Mouse (Mus musculus): Measurements from ENCODE around the gene Fahd1. TPM values are rescaled to one million over a fixed set of nuclear protein-coding genes. Genes with fewer than 3 reads are reported as not detected.

Fahd1 gene
- polyA plus RNA-seq (2012; rRNA removed): 12.6 and 16.6 TPM in 2 replicates

- H3K27me3 ChIP-seq (ENCODE audit: control insufficient read depth, insufficient read depth, low read length): no peaks in the 10 kb centered on the region
- H3K4me3 ChIP-seq (ENCODE audit: control insufficient read depth, low read depth, low read length): peak within 1 kb of the TSS; percentile 81
- TF ChIP-seq CTCF (IDR thresholded peaks at IDR 0.05; ENCODE audit: control insufficient read depth, insufficient read depth, insufficient replicate concordance, low read depth, low read length) (no peak), POLR2A (IDR thresholded peaks at IDR 0.05; ENCODE audit: control insufficient read depth, low read depth, low read length) (peak; percentile 39; the same call in 1 of the 2 replicates)
- peak within 1 kb of the TSS; percentile 79 for H3K27ac ChIP-seq (ENCODE audit: control insufficient read depth, insufficient read depth, low read depth, low read length)
- no peaks in the 10 kb centered on the region; the same call in 1 of the 2 replicates for H3K4me1 ChIP-seq (ENCODE audit: control insufficient read depth, insufficient read depth, low read length)
- H3K36me3 ChIP-seq (ENCODE audit: control insufficient read depth, insufficient read depth, low read length): 0 out of 2 replicates have a peak, but pooled peaks cover 2% of the 10 kb centered on the region
Measured at GRCm38 (mm10) chr17:24850065-24850772, at the start of gene Fahd1. Gene Fahd1, minus strand, starts transcription at chr17:24850364.

- Histone ChIP-seq H3K4me1 (ENCODE audit: control insufficient read depth, insufficient read depth, low read length) (peaks cover 18% of the 10 kb centered on the region), H3K36me3 (ENCODE audit: control insufficient read depth, insufficient read depth, low read length) (no peaks in the 10 kb centered on the region; the same call in none of the 2 replicates), H3K27me3 (ENCODE audit: control insufficient read depth, insufficient read depth, low read length) (no peaks in the 10 kb centered on the region), H3K27ac (ENCODE audit: control insufficient read depth, insufficient read depth, low read depth, low read length) (no peak overlapping the region), H3K4me3 (ENCODE audit: control insufficient read depth, low read depth, low read length) (no peak overlapping the region)
- TF ChIP-seq POLR2A (IDR thresholded peaks at IDR 0.05; ENCODE audit: control insufficient read depth, low read depth, low read length) (no peak), CTCF (IDR thresholded peaks at IDR 0.05; ENCODE audit: control insufficient read depth, insufficient read depth, insufficient replicate concordance, low read depth, low read length) (no peak)
Measured at GRCm38 (mm10) chr17:24899153-24899552, 49.0 kb upstream of the Fahd1 start.

- H3K27ac ChIP-seq (ENCODE audit: control insufficient read depth, insufficient read depth, low read depth, low read length): peak overlapping the region; percentile 5; the same call in 1 of the 2 replicates
- no peak for TF ChIP-seq CTCF (IDR thresholded peaks at IDR 0.05; ENCODE audit: control insufficient read depth, insufficient read depth, insufficient replicate concordance, low read depth, low read length)
- no peak for TF ChIP-seq POLR2A (IDR thresholded peaks at IDR 0.05; ENCODE audit: control insufficient read depth, low read depth, low read length)
- peak overlapping the region; percentile 22 for H3K4me3 ChIP-seq (ENCODE audit: control insufficient read depth, low read depth, low read length)
- H3K4me1 ChIP-seq (ENCODE audit: control insufficient read depth, insufficient read depth, low read length): peaks cover 20% of the 10 kb centered on the region
- no peaks in the 10 kb centered on the region; the same call in none of the 2 replicates for H3K36me3 ChIP-seq (ENCODE audit: control insufficient read depth, insufficient read depth, low read length)
- no peaks in the 10 kb centered on the region for H3K27me3 ChIP-seq (ENCODE audit: control insufficient read depth, insufficient read depth, low read length)
Measured at GRCm38 (mm10) chr17:24898041-24898854, 48.1 kb upstream of the Fahd1 start.

GRCm38 (mm10) chr17:24897600-24897999 is 47.4 kb upstream of the Fahd1 start:
- H3K4me1 ChIP-seq (ENCODE audit: control insufficient read depth, insufficient read depth, low read length): peaks cover 20% of the 10 kb centered on the region
- H3K27ac ChIP-seq (ENCODE audit: control insufficient read depth, insufficient read depth, low read depth, low read length): peak overlapping the region; percentile 5; the same call in 1 of the 2 replicates
- peak overlapping the region; percentile 22 for H3K4me3 ChIP-seq (ENCODE audit: control insufficient read depth, low read depth, low read length)
- no peaks in the 10 kb centered on the region; the same call in 1 of the 2 replicates for H3K36me3 ChIP-seq (ENCODE audit: control insufficient read depth, insufficient read depth, low read length)
- TF ChIP-seq CTCF (IDR thresholded peaks at IDR 0.05; ENCODE audit: control insufficient read depth, insufficient read depth, insufficient replicate concordance, low read depth, low read length): no peak
- TF ChIP-seq POLR2A (IDR thresholded peaks at IDR 0.05; ENCODE audit: control insufficient read depth, low read depth, low read length): peak; percentile 58; the same call in 1 of the 2 replicates
- H3K27me3 ChIP-seq (ENCODE audit: control insufficient read depth, insufficient read depth, low read length): no peaks in the 10 kb centered on the region

- TF ChIP-seq CTCF (IDR thresholded peaks at IDR 0.05; ENCODE audit: control insufficient read depth, insufficient read depth, insufficient replicate concordance, low read depth, low read length): no peak
- TF ChIP-seq POLR2A (IDR thresholded peaks at IDR 0.05; ENCODE audit: control insufficient read depth, low read depth, low read length): no peak
Measured at GRCm38 (mm10) chr17:24896993-24897269, 46.8 kb upstream of the Fahd1 start.

GRCm38 (mm10) chr17:24896241-24896992 is 46.3 kb upstream of the Fahd1 start, which contains the start of gene Nme3:
Gene Nme3, plus strand, starts transcription at chr17:24896500.
- Histone ChIP-seq H3K36me3 (ENCODE audit: control insufficient read depth, insufficient read depth, low read length) (no peaks in the 10 kb centered on the region; the same call in 1 of the 2 replicates), H3K4me1 (ENCODE audit: control insufficient read depth, insufficient read depth, low read length) (peaks cover 20% of the 10 kb centered on the region), H3K4me3 (ENCODE audit: control insufficient read depth, low read depth, low read length) (peak within 1 kb of the TSS; percentile 91), H3K27me3 (ENCODE audit: control insufficient read depth, insufficient read depth, low read length) (no peaks in the 10 kb centered on the region), H3K27ac (ENCODE audit: control insufficient read depth, insufficient read depth, low read depth, low read length) (peak within 1 kb of the TSS; percentile 41)
- no peak; the same call in 1 of the 2 replicates for TF ChIP-seq CTCF (IDR thresholded peaks at IDR 0.05; ENCODE audit: control insufficient read depth, insufficient read depth, insufficient replicate concordance, low read depth, low read length)
- TF ChIP-seq POLR2A (IDR thresholded peaks at IDR 0.05; ENCODE audit: control insufficient read depth, low read depth, low read length): 0 out of 2 replicates have a peak, but pooled peaks have one; percentile 28

More at GRCm38 (mm10) chr17:24896993-24897269, 46.8 kb upstream of the Fahd1 start:
- peak overlapping the region; percentile 91 for H3K4me3 ChIP-seq (ENCODE audit: control insufficient read depth, low read depth, low read length)
- H3K27me3 ChIP-seq (ENCODE audit: control insufficient read depth, insufficient read depth, low read length): no peaks in the 10 kb centered on the region
- H3K27ac ChIP-seq (ENCODE audit: control insufficient read depth, insufficient read depth, low read depth, low read length): peak overlapping the region; percentile 15; the same call in 1 of the 2 replicates
- no peaks in the 10 kb centered on the region; the same call in 1 of the 2 replicates for H3K36me3 ChIP-seq (ENCODE audit: control insufficient read depth, insufficient read depth, low read length)
- peaks cover 20% of the 10 kb centered on the region for H3K4me1 ChIP-seq (ENCODE audit: control insufficient read depth, insufficient read depth, low read length)

All from testis, adult 2 months (tissue).